Mouse (Mus musculus): Measurements from ENCODE around the gene Il2ra. TPM values are rescaled to one million over a fixed set of nuclear protein-coding genes. Genes with fewer than 3 reads are reported as not detected.
"Not testable (repeated sequence)": the region's sequence is repeated elsewhere in the genome, so short reads cannot be mapped to it uniquely, and the experiment has no call there.

Il2ra gene
- total RNA-seq, 2 experiments from 2014 or later, result 0.14 TPM

GRCm38 (mm10) chr2:11699905-11700304, 57.3 kb downstream of the Il2ra start:
- DNase-seq (ENCODE audit: low spot score in 2 of 2), result no peak

- peak; percentile 18 to 47 for DNase-seq (ENCODE audit: low spot score in 2 of 2)
Measured at GRCm38 (mm10) chr2:11705201-11706025, 62.8 kb downstream of the Il2ra start, which contains the start of gene Il15ra. Gene Il15ra (plus strand): TSS chr2:11705290.

GRCm38 (mm10) chr2:11706030-11706745, 63.6 kb downstream of the Il2ra start:
- DNase-seq (ENCODE audit: low spot score in 2 of 2), result no peak

- no peak for DNase-seq (ENCODE audit: low spot score in 2 of 2)
Measured at GRCm38 (mm10) chr2:11706746-11707065, 64.1 kb downstream of the Il2ra start.

GRCm38 (mm10) chr2:11708538-11708937, 65.9 kb downstream of the Il2ra start:
- DNase-seq (ENCODE audit: low spot score in 2 of 2), result no peak

GRCm38 (mm10) chr2:11710101-11710500, 67.5 kb downstream of the Il2ra start:
- DNase-seq (ENCODE audit: low spot score in 2 of 2), result not testable (repeated sequence)

- DNase-seq (ENCODE audit: low spot score in 2 of 2), result no peak
Measured at GRCm38 (mm10) chr2:11712483-11712990, 69.9 kb downstream of the Il2ra start.

GRCm38 (mm10) chr2:11713021-11713420, 70.4 kb downstream of the Il2ra start:
- DNase-seq (ENCODE audit: low spot score in 2 of 2), result no peak

GRCm38 (mm10) chr2:11714535-11714934, 71.9 kb downstream of the Il2ra start:
- no peak for DNase-seq (ENCODE audit: low spot score in 2 of 2)

GRCm38 (mm10) chr2:11718573-11718972, 76.0 kb downstream of the Il2ra start:
- no peak for DNase-seq (ENCODE audit: low spot score in 2 of 2)

- DNase-seq (ENCODE audit: low spot score in 2 of 2), result no peak
Measured at GRCm38 (mm10) chr2:11722564-11722963, 80.0 kb downstream of the Il2ra start.

- DNase-seq (ENCODE audit: low spot score in 2 of 2), result no peak
Measured at GRCm38 (mm10) chr2:11727574-11727973, 85.0 kb downstream of the Il2ra start.

- DNase-seq (ENCODE audit: low spot score in 2 of 2), result no peak
Measured at GRCm38 (mm10) chr2:11729091-11729490, 86.5 kb downstream of the Il2ra start.

GRCm38 (mm10) chr2:11732978-11733377, 90.4 kb downstream of the Il2ra start:
- no peak for DNase-seq (ENCODE audit: low spot score in 2 of 2)

GRCm38 (mm10) chr2:11735853-11736252, 93.2 kb downstream of the Il2ra start:
- DNase-seq (ENCODE audit: low spot score in 2 of 2), result no peak

GRCm38 (mm10) chr2:11738794-11739193, 96.2 kb downstream of the Il2ra start:
- no peak for DNase-seq (ENCODE audit: low spot score in 2 of 2)

- DNase-seq (ENCODE audit: low spot score in 2 of 2), result no peak
Measured at GRCm38 (mm10) chr2:11739516-11740051, 97.0 kb downstream of the Il2ra start.

Other genes starting within 250 kb of the Il2ra start
- 10 to 100 TPM; 37.2 to 38.1 TPM for gene Pfkfb3, start 88.7 kb upstream of the Il2ra start, total RNA-seq (2021)
- 100 to 1,000 TPM; 136 to 154 TPM for gene Rbm17, start 38.7 kb upstream of the Il2ra start, total RNA-seq (2021)
- gene Gm17490, start 16.5 kb upstream of the Il2ra start, total RNA-seq (2021), result not detected
- gene Il15ra, start 62.5 kb downstream of the Il2ra start, total RNA-seq (2021), result 10 to 100 TPM; 12.1 to 17.7 TPM
- 100 to 1,000 TPM; 103 to 109 TPM for gene Fbh1, start 134.8 kb downstream of the Il2ra start, total RNA-seq (2021)
- gene Ankrd16, start 135.1 kb downstream of the Il2ra start, total RNA-seq (2021), result 10 to 100 TPM; 91.5 to 94.8 TPM